Mouse (Mus musculus): ENCODE results near the gene Peli3. TPM values are rescaled to one million over a fixed set of nuclear protein-coding genes. Genes with fewer than 3 reads are reported as not detected.

Peli3 gene
- polyA plus RNA-seq, 1 experiment from 2014 or later = 1.7 TPM

GRCm38 (mm10) chr19:4889791-4890190 is 53.1 kb downstream of the Peli3 start:
- no peak overlapping the region for H3K27ac ChIP-seq
- no peaks in the 10 kb centered on the region for H3K36me3 ChIP-seq (ENCODE audit: inconsistent target)
- 92% methylated on average over 10 of the region's 10 CpGs for WGBS (ENCODE audit: missing documents)
- no peaks in the 10 kb centered on the region for H3K79me2 ChIP-seq (ENCODE audit: inconsistent target)
- no peak overlapping the region for H3K4me3 ChIP-seq (ENCODE audit: inconsistent target)

GRCm38 (mm10) chr19:4883961-4884360 is 59.0 kb downstream of the Peli3 start:
- Histone ChIP-seq H3K36me3 (ENCODE audit: inconsistent target) (peaks cover 24% of the 10 kb centered on the region; the same call in 1 of the 2 replicates), H3K4me3 (ENCODE audit: inconsistent target) (no peak overlapping the region), H3K79me2 (ENCODE audit: inconsistent target) (peaks cover 16% of the 10 kb centered on the region), H3K27ac (no peak overlapping the region)
- 98% methylated on average over 4 of the region's 4 CpGs for WGBS (ENCODE audit: missing documents)

Other genes starting within 250 kb of the Peli3 start
- gene Gm960, start 244.5 kb downstream of the Peli3 start, polyA plus RNA-seq (2018) = not detected in 3 replicates
- gene Sptbn2, start 232.0 kb downstream of the Peli3 start, polyA plus RNA-seq (2018) = 0.05 to 0.11 TPM (median 0.10 TPM) in 3 replicates
- 5.4 to 7.3 TPM (median 5.9 TPM) in 3 replicates for gene Rbm4b, start 186.6 kb downstream of the Peli3 start, polyA plus RNA-seq (2018)
- gene Rbm4, start 149.2 kb downstream of the Peli3 start, polyA plus RNA-seq (2018) = 12.7 to 21.9 TPM (median 16.4 TPM) in 3 replicates
- gene Gm21992, start 131.5 kb downstream of the Peli3 start, polyA plus RNA-seq (2018) = 1.3 to 5.1 TPM (median 3.4 TPM) in 3 replicates
- 10.2 to 18.9 TPM (median 15.8 TPM) in 3 replicates for gene Rbm14, start 131.5 kb downstream of the Peli3 start, polyA plus RNA-seq (2018)
- 17.8 to 37.0 TPM (median 27.6 TPM) in 3 replicates for gene Ccs, start 103.8 kb downstream of the Peli3 start, polyA plus RNA-seq (2018)
- 0.07 to 0.10 TPM in 2 of 3 replicates, not detected in the other for gene Ccdc87, start 103.8 kb downstream of the Peli3 start, polyA plus RNA-seq (2018)
- 5.4 to 22.4 TPM (median 9.6 TPM) in 3 replicates for gene Ctsf, start 88.0 kb downstream of the Peli3 start, polyA plus RNA-seq (2018)
- not detected in 3 replicates for gene Actn3, start 65.2 kb downstream of the Peli3 start, polyA plus RNA-seq (2018)
- 13.7 to 17.2 TPM (median 17.1 TPM) in 3 replicates for gene Zdhhc24, start 64.5 kb downstream of the Peli3 start, polyA plus RNA-seq (2018)
- 0.58 to 1.1 TPM (median 1.0 TPM) in 3 replicates for gene Bbs1, start 36.5 kb downstream of the Peli3 start, polyA plus RNA-seq (2018)
- 28.6 to 57.3 TPM (median 47.9 TPM) in 3 replicates for gene Dpp3, start 14.8 kb downstream of the Peli3 start, polyA plus RNA-seq (2018)
- 30.6 to 71.3 TPM (median 40.0 TPM) in 3 replicates for gene Mrpl11, start 19.0 kb upstream of the Peli3 start, polyA plus RNA-seq (2018)
- gene Npas4, start 47.2 kb upstream of the Peli3 start, polyA plus RNA-seq (2018) = 0.11 to 0.41 TPM (median 0.32 TPM) in 3 replicates
- gene Slc29a2, start 80.7 kb upstream of the Peli3 start, polyA plus RNA-seq (2018) = 0.75 to 2.2 TPM (median 0.76 TPM) in 3 replicates
- 12.6 to 23.0 TPM (median 17.7 TPM) in 3 replicates for gene B4gat1, start 95.7 kb upstream of the Peli3 start, polyA plus RNA-seq (2018)
- gene AC124502.3, start 95.8 kb upstream of the Peli3 start, polyA plus RNA-seq (2018) = 0.76 to 2.0 TPM (median 0.80 TPM) in 3 replicates
- gene Brms1, start 98.2 kb upstream of the Peli3 start, polyA plus RNA-seq (2018) = 61.2 to 78.9 TPM (median 63.9 TPM) in 3 replicates
- 0.08 to 0.37 TPM (median 0.11 TPM) in 3 replicates for gene Rin1, start 107.4 kb upstream of the Peli3 start, polyA plus RNA-seq (2018)
- not detected in 3 replicates for gene Cd248, start 125.0 kb upstream of the Peli3 start, polyA plus RNA-seq (2018)
- gene Tmem151a, start 142.4 kb upstream of the Peli3 start, polyA plus RNA-seq (2018) = 0.04 to 0.26 TPM (median 0.06 TPM) in 3 replicates
- 32.3 to 57.6 TPM (median 51.7 TPM) in 3 replicates for gene Yif1a, start 145.4 kb upstream of the Peli3 start, polyA plus RNA-seq (2018)
- gene Cnih2, start 155.4 kb upstream of the Peli3 start, polyA plus RNA-seq (2018) = 0.28 TPM in 1 of 3 replicates, not detected in the others
- gene Rab1b, start 163.9 kb upstream of the Peli3 start, polyA plus RNA-seq (2018) = 120 to 188 TPM (median 152 TPM) in 3 replicates
- 9.0 to 14.1 TPM (median 10.4 TPM) in 3 replicates for gene Klc2, start 175.4 kb upstream of the Peli3 start, polyA plus RNA-seq (2018)